Mouse (Mus musculus): ENCODE data around the gene Rptor. TPM values are rescaled to one million over a fixed set of nuclear protein-coding genes. Genes with fewer than 3 reads are reported as not detected.

Gene Rptor
- total and polyA plus RNA-seq, 3 experiments: 33.9 to 34.9 TPM; not detected in 1

- H3K36me3 ChIP-seq (ENCODE audit: control insufficient read depth in 1 of 2, insufficient read depth in 2 of 2, low read length in 2 of 2): peaks cover 0 to 9% of the 10 kb centered on the region in 2 experiments; a peak in 2 of 4 replicates
- no peak overlapping the region for H3K4me3 ChIP-seq (ENCODE audit: control insufficient read depth in 1 of 2, insufficient read depth in 1 of 2, low read depth in 2 of 2, low read length in 2 of 2)
- H3K79me2 ChIP-seq (ENCODE audit: control insufficient read depth, insufficient read depth, low read length, poor library complexity): peaks cover 61% of the 10 kb centered on the region
- peak; percentile 37 for DNase-seq (ENCODE audit: low read depth, low spot score)
- no peak overlapping the region for H3K27ac ChIP-seq (ENCODE audit: control insufficient read depth, low read depth, low read length)
- no peaks in the 10 kb centered on the region for H3K4me1 ChIP-seq (ENCODE audit: control insufficient read depth in 1 of 2, insufficient read depth in 2 of 2, low read length in 2 of 2)
- no peaks in the 10 kb centered on the region for H3K9me3 ChIP-seq (replicated peaks; ENCODE audit: insufficient read depth, low read length)
- no peak overlapping the region for H3K9ac ChIP-seq (ENCODE audit: control insufficient read depth, low read depth, low read length, poor library complexity, severe bottlenecking)
- H3K27me3 ChIP-seq (ENCODE audit: control insufficient read depth in 1 of 2, insufficient read depth in 2 of 2, low read length in 2 of 2): no peaks in the 10 kb centered on the region
- no peak for TF ChIP-seq NRF1 (IDR thresholded peaks at IDR 0.05; ENCODE audit: insufficient read depth, low read depth, low read length, poor library complexity, severe bottlenecking)
- TF ChIP-seq UBTF (IDR thresholded peaks at IDR 0.05; ENCODE audit: borderline replicate concordance, insufficient read depth, low read depth, low read length): no peak
- no peak for TF ChIP-seq MAFK (IDR thresholded peaks at IDR 0.05; ENCODE audit: borderline replicate concordance, low read depth, low read length)
- no peak for TF ChIP-seq ZMIZ1 (IDR thresholded peaks at IDR 0.05; ENCODE audit: low read depth, low read length)
- no peak for TF ChIP-seq TBP (IDR thresholded peaks at IDR 0.05; ENCODE audit: low read depth, low read length)
- TF ChIP-seq HCFC1 (IDR thresholded peaks at IDR 0.05; ENCODE audit: low read depth, low read length): no peak
- no peak for TF ChIP-seq GABPA (IDR thresholded peaks at IDR 0.05; ENCODE audit: low read depth, low read length)
- TF ChIP-seq MXI1 (IDR thresholded peaks at IDR 0.05; ENCODE audit: low read depth, low read length): no peak
- no peak for TF ChIP-seq USF1 (IDR thresholded peaks at IDR 0.05; ENCODE audit: low read depth, low read length)
- no peak for TF ChIP-seq TCF12 (IDR thresholded peaks at IDR 0.05; ENCODE audit: low read depth, low read length)
- TF ChIP-seq BHLHE40 (IDR thresholded peaks at IDR 0.05; ENCODE audit: borderline replicate concordance, low read depth, low read length): no peak
- TF ChIP-seq ELF1 (IDR thresholded peaks at IDR 0.05; ENCODE audit: low read depth, low read length): no peak
- TF ChIP-seq TAL1 (IDR thresholded peaks at IDR 0.05; ENCODE audit: low read length): no peak
- no peak for TF ChIP-seq NELFE (IDR thresholded peaks at IDR 0.05; ENCODE audit: low read depth, low read length)
- TF ChIP-seq RAD21 (IDR thresholded peaks at IDR 0.05; ENCODE audit: low read depth, low read length): no peak
- no peak for TF ChIP-seq KAT2A (conservative IDR thresholded peaks at IDR 0.05; ENCODE audit: low read depth, low read length)
- no peak for TF ChIP-seq ZC3H11A (IDR thresholded peaks at IDR 0.05; ENCODE audit: low read depth, low read length)
Observed at GRCm38 (mm10) chr11:119629072-119629471, 26.4 kb downstream of the Rptor start.

- Histone ChIP-seq H3K27me3 (ENCODE audit: control insufficient read depth in 1 of 2, insufficient read depth in 2 of 2, low read length in 2 of 2) (no peaks in the 10 kb centered on the region), H3K79me2 (ENCODE audit: control insufficient read depth, insufficient read depth, low read length, poor library complexity) (peaks cover 52% of the 10 kb centered on the region), H3K9me3 (replicated peaks; ENCODE audit: insufficient read depth, low read length) (no peaks in the 10 kb centered on the region), H3K4me1 (ENCODE audit: control insufficient read depth in 1 of 2, insufficient read depth in 2 of 2, low read length in 2 of 2) (no peaks in the 10 kb centered on the region), H3K36me3 (ENCODE audit: control insufficient read depth in 1 of 2, insufficient read depth in 2 of 2, low read length in 2 of 2) (peaks cover 0 to 8% of the 10 kb centered on the region in 2 experiments; a peak in 2 of 4 replicates), H3K4me3 (ENCODE audit: control insufficient read depth in 1 of 2, insufficient read depth in 1 of 2, low read depth in 2 of 2, low read length in 2 of 2) (no peak overlapping the region), H3K27ac (ENCODE audit: control insufficient read depth, low read depth, low read length) (no peak overlapping the region), H3K9ac (ENCODE audit: control insufficient read depth, low read depth, low read length, poor library complexity, severe bottlenecking) (no peak overlapping the region)
- TF ChIP-seq USF2 (IDR thresholded peaks at IDR 0.05; ENCODE audit: borderline replicate concordance in 1 of 2, insufficient read depth in 1 of 2, low read depth in 1 of 2, low read length in 2 of 2) (no peak), GATA1 (IDR thresholded peaks at IDR 0.05; ENCODE audit: low read depth, low read length) (no peak), HCFC1 (IDR thresholded peaks at IDR 0.05; ENCODE audit: low read depth, low read length) (no peak), JUND (IDR thresholded peaks at IDR 0.05; ENCODE audit: low read depth, low read length) (no peak), MXI1 (IDR thresholded peaks at IDR 0.05; ENCODE audit: low read depth, low read length) (no peak), ETS1 (IDR thresholded peaks at IDR 0.05; ENCODE audit: low read depth, low read length) (no peak), GABPA (IDR thresholded peaks at IDR 0.05; ENCODE audit: low read depth, low read length) (no peak), POLR2AphosphoS5 (IDR thresholded peaks at IDR 0.05; ENCODE audit: borderline replicate concordance, low read depth, low read length) (no peak), NRF1 (IDR thresholded peaks at IDR 0.05; ENCODE audit: insufficient read depth, low read depth, low read length, poor library complexity, severe bottlenecking) (no peak), MYB (IDR thresholded peaks at IDR 0.05; ENCODE audit: low read depth, low read length) (no peak), CHD1 (IDR thresholded peaks at IDR 0.05; ENCODE audit: low read depth, low read length) (no peak), KAT2A (conservative IDR thresholded peaks at IDR 0.05; ENCODE audit: low read depth, low read length) (no peak), POLR2A (IDR thresholded peaks at IDR 0.05; ENCODE audit: control insufficient read depth in 1 of 2, insufficient read depth in 1 of 2, low read depth in 1 of 2, low read length in 2 of 2, poor library complexity in 1 of 2) (no peak), USF1 (IDR thresholded peaks at IDR 0.05; ENCODE audit: low read depth, low read length) (no peak)
- no peak for DNase-seq (ENCODE audit: low read depth, low spot score)
Observed at GRCm38 (mm10) chr11:119630329-119630728, 27.6 kb downstream of the Rptor start.

Data from MEL (cell line).